Mouse (Mus musculus): Measurements from ENCODE around the gene Gm20388. TPM values are rescaled to one million over a fixed set of nuclear protein-coding genes. Genes with fewer than 3 reads are reported as not detected.

Gm20388 gene
- polyA plus RNA-seq, 1 experiment from 2014 or later = not detected

- H3K36me3 ChIP-seq (ENCODE audit: control insufficient read depth, insufficient read depth) = no peaks in the 10 kb centered on the region
- ATAC-seq = no peak
- H3K4me1 ChIP-seq (replicated peaks; ENCODE audit: control insufficient read depth, insufficient read depth, low read length) = no peaks in the 10 kb centered on the region
- H3K4me2 ChIP-seq (replicated peaks; ENCODE audit: low read depth) = 0 out of 2 replicates have a peak overlapping the region, but pooled peaks have one; percentile 86
- peaks cover 5% of the 10 kb centered on the region; the same call in 1 of the 2 replicates for H3K27me3 ChIP-seq (replicated peaks; ENCODE audit: control insufficient read depth, insufficient read depth, low read length)
- H3K27ac ChIP-seq (ENCODE audit: low read depth, low read length) = no peak overlapping the region
- no peak for TF ChIP-seq CTCF (IDR thresholded peaks at IDR 0.05; ENCODE audit: low read depth)
- 11% methylated on average over 1 of the region's 1 CpGs for WGBS
- no peak overlapping the region for H3K9ac ChIP-seq (ENCODE audit: low read depth, low read length)
- no peaks in the 10 kb centered on the region for H3K9me3 ChIP-seq (ENCODE audit: control insufficient read depth)
- H3K4me3 ChIP-seq (ENCODE audit: low read depth, low read length) = no peak overlapping the region
These were observed 3423.8 kb downstream of the Gm20388 start for GRCm38 (mm10) chr8:123334467-123334866.

DNA sequence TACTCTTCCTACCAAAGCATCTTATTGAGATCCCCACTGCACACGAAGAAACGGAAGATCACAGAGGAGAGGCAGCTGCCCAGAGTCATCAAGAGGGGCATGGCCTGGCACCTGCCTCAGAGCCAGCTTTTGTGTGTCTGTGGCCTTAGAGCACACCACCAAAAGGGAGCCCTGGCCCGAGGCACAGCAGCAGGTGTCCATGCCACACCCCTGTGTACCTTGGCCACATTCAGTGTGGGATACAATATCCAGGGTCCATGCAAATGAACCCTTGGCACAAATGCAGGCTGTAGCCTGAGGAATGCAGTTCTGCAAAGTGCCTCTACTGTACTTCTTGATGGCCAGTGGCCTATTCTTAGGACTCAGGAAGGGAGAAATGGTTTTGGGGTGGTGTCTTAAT, 3426.8 kb downstream of the Gm20388 start:
- H3K27ac ChIP-seq (ENCODE audit: low read depth, low read length) = no peak overlapping the region
- WGBS = 34% methylated on average over 3 of the region's 3 CpGs
- no peak overlapping the region for H3K4me3 ChIP-seq (ENCODE audit: low read depth, low read length)
- H3K9ac ChIP-seq (ENCODE audit: low read depth, low read length) = no peak overlapping the region
- no peaks in the 10 kb centered on the region for H3K36me3 ChIP-seq (ENCODE audit: control insufficient read depth, insufficient read depth)
- no peak overlapping the region for H3K4me2 ChIP-seq (replicated peaks; ENCODE audit: low read depth)
- TF ChIP-seq CTCF (IDR thresholded peaks at IDR 0.05; ENCODE audit: low read depth) = no peak
- no peaks in the 10 kb centered on the region for H3K9me3 ChIP-seq (ENCODE audit: control insufficient read depth)
- peak; percentile 62 for ATAC-seq
- peaks cover 5% of the 10 kb centered on the region; the same call in 1 of the 2 replicates for H3K27me3 ChIP-seq (replicated peaks; ENCODE audit: control insufficient read depth, insufficient read depth, low read length)
- H3K4me1 ChIP-seq (replicated peaks; ENCODE audit: control insufficient read depth, insufficient read depth, low read length) = no peaks in the 10 kb centered on the region

DNA sequence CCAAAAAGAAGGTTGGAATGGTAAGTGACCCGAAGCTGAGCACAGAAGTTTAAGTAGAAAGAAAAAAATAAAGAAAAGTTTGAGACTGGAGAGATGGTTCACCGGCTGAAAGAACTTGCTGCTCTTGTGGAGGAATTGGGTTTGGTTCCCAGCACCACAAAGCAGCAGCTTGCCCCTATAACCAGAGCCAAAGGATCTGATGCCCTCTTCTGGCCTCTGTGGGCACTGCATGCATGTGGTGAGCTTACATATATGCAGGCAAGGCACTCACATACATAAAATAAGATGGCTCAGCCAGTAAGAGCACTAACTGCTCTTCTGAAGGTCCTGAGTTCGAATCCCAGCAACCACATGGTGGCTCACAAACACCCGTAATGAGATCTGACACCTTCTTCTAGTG, 3429.4 kb downstream of the Gm20388 start:
- Histone ChIP-seq H3K27me3 (replicated peaks; ENCODE audit: control insufficient read depth, insufficient read depth, low read length) (peaks cover 5% of the 10 kb centered on the region; the same call in 1 of the 2 replicates), H3K4me1 (replicated peaks; ENCODE audit: control insufficient read depth, insufficient read depth, low read length) (no peaks in the 10 kb centered on the region), H3K9ac (ENCODE audit: low read depth, low read length) (no peak overlapping the region), H3K4me2 (replicated peaks; ENCODE audit: low read depth) (no peak overlapping the region), H3K9me3 (ENCODE audit: control insufficient read depth) (no peaks in the 10 kb centered on the region), H3K4me3 (ENCODE audit: low read depth, low read length) (no peak overlapping the region), H3K27ac (ENCODE audit: low read depth, low read length) (no peak overlapping the region), H3K36me3 (ENCODE audit: control insufficient read depth, insufficient read depth) (no peaks in the 10 kb centered on the region)
- 95% methylated on average over 4 of the region's 4 CpGs for WGBS
- no peak for ATAC-seq
- peak; percentile 47 for TF ChIP-seq CTCF (IDR thresholded peaks at IDR 0.05; ENCODE audit: low read depth)

- Histone ChIP-seq H3K27me3 (replicated peaks; ENCODE audit: control insufficient read depth, insufficient read depth, low read length) (no peaks in the 10 kb centered on the region), H3K9me3 (ENCODE audit: control insufficient read depth) (no peaks in the 10 kb centered on the region), H3K4me2 (replicated peaks; ENCODE audit: low read depth) (peak overlapping the region; percentile 44), H3K4me1 (replicated peaks; ENCODE audit: control insufficient read depth, insufficient read depth, low read length) (no peaks in the 10 kb centered on the region), H3K4me3 (ENCODE audit: low read depth, low read length) (no peak overlapping the region), H3K27ac (ENCODE audit: low read depth, low read length) (no peak overlapping the region), H3K36me3 (ENCODE audit: control insufficient read depth, insufficient read depth) (no peaks in the 10 kb centered on the region), H3K9ac (ENCODE audit: low read depth, low read length) (no peak overlapping the region)
- WGBS = 56% methylated on average over 27 of the region's 27 CpGs
- ATAC-seq = peak; percentile 70
- no peak for TF ChIP-seq CTCF (IDR thresholded peaks at IDR 0.05; ENCODE audit: low read depth)
These were observed 3430.7 kb downstream of the Gm20388 start for GRCm38 (mm10) chr8:123341040-123342015.

GRCm38 (mm10) chr8:123342253-123342652, 3431.6 kb downstream of the Gm20388 start:
- H3K4me2 ChIP-seq (replicated peaks; ENCODE audit: low read depth) = no peak overlapping the region
- H3K9me3 ChIP-seq (ENCODE audit: control insufficient read depth) = no peaks in the 10 kb centered on the region
- no peaks in the 10 kb centered on the region for H3K4me1 ChIP-seq (replicated peaks; ENCODE audit: control insufficient read depth, insufficient read depth, low read length)
- no peak for ATAC-seq
- no peak overlapping the region for H3K9ac ChIP-seq (ENCODE audit: low read depth, low read length)
- TF ChIP-seq CTCF (IDR thresholded peaks at IDR 0.05; ENCODE audit: low read depth) = no peak
- H3K4me3 ChIP-seq (ENCODE audit: low read depth, low read length) = no peak overlapping the region
- H3K36me3 ChIP-seq (ENCODE audit: control insufficient read depth, insufficient read depth) = no peaks in the 10 kb centered on the region
- WGBS = 67% methylated on average over 8 of the region's 8 CpGs
- H3K27ac ChIP-seq (ENCODE audit: low read depth, low read length) = no peak overlapping the region
- H3K27me3 ChIP-seq (replicated peaks; ENCODE audit: control insufficient read depth, insufficient read depth, low read length) = no peaks in the 10 kb centered on the region

GRCm38 (mm10) chr8:123342911-123343310, 3432.3 kb downstream of the Gm20388 start:
- H3K27ac ChIP-seq (ENCODE audit: low read depth, low read length) = no peak overlapping the region
- no peak for ATAC-seq
- no peak overlapping the region for H3K4me3 ChIP-seq (ENCODE audit: low read depth, low read length)
- no peak for TF ChIP-seq CTCF (IDR thresholded peaks at IDR 0.05; ENCODE audit: low read depth)
- no peaks in the 10 kb centered on the region for H3K27me3 ChIP-seq (replicated peaks; ENCODE audit: control insufficient read depth, insufficient read depth, low read length)
- WGBS = 75% methylated on average over 7 of the region's 7 CpGs
- no peak overlapping the region for H3K4me2 ChIP-seq (replicated peaks; ENCODE audit: low read depth)
- H3K4me1 ChIP-seq (replicated peaks; ENCODE audit: control insufficient read depth, insufficient read depth, low read length) = no peaks in the 10 kb centered on the region
- H3K36me3 ChIP-seq (ENCODE audit: control insufficient read depth, insufficient read depth) = no peaks in the 10 kb centered on the region
- H3K9ac ChIP-seq (ENCODE audit: low read depth, low read length) = no peak overlapping the region
- no peaks in the 10 kb centered on the region for H3K9me3 ChIP-seq (ENCODE audit: control insufficient read depth)
